Mouse (Mus musculus) layer of hippocampus, postnatal 14 days (tissue): ENCODE measurements at regions not wholly inside any gene's neighbourhood (a gene's known extent, or its start where the extent isn't known, plus 50 kb on each side); places are given as distances from the start of the nearest gene placed in this dataset.

Experiments
- DNase-seq, 2 experiments: peaks; one replicate each; pipeline ENCODE4 v3.0.0; 2021 to 2022; ENCODE audit warnings: low spot score in 2 of 2, mixed read lengths in 1 of 2

DNA sequence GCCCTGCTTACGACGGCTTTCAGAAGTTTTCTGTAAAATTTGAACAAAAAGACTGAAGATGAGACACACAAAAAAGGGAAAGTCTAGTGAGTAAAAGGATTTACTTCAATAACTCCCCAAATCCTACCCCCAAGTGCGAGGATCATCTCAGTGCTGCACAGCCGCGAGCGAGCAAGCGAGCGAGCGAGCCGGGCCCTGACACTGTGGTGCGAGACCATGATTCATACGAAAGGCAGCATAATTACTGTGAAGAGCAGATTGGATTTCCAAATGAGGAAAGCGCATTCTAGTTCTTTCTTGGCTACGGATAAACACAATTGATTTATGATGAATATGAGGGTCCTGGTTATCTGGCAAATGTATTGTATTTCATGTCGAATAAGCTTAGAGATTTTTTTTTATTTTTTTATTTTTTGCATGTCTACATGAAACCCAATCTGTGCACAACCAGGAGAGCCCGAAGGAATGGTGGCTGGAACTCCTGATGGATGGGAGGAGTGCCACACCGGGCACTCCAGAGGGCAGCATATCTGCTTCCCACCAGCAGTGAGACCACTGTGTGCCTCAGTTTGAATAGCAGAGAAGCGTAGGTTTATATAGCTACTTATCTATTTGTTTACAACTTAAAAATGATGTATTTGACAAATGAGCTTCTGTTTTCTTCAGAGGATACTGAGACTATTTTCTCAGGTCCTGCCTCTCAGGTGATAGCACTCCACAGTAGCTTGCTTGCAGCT, 106.9 kb upstream of the Fam241a start:
- peak in 1 of 2 experiments; percentile 12 for DNase-seq

DNA sequence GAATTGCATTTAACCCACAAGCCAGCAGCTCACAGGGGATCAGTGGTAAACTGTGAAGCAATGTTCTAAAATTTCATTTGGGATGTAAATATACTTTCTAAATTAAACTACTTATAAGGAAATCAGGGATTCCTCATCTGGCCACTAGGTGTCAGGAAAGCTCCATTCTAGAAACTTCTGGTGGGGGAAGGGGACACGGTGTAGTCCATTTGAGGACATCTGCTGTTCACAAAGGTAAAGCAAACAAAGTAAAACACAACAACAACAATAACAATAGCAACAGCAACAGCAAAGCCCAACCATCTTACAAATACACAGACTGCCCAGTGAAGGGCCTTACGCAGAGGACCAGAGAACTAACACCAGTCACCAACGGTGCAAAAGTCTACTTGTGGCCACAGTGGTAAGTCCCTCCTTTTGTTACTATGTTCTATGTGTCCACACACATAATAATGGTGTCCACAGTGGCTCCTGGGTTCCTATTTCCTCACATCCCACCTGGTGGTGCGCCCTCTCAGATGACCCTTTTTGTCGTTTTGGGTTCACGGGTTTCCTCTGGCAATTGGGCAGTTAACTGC, 105.9 kb upstream of the Fam241a start:
- DNase-seq: peak; percentile 29 to 54

DNA sequence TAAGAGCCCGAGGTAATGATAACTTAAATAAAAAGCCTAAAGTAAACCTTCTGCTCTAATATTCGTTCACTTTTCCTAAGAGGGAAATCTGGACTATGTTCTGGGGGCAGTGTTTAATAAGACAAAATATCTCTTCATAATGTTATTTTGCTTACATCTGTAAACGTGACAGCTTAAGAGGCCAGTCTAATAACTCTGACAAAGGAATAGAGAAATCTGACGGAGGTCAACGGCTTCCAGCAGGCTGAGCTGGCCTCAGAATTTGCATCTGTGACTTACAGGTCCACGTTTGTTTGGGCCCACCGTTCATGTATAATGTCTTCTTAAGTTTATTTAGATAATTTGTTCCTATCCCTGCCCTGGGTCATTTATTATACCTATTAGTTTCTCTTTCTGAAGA, 99.6 kb upstream of the Fam241a start:
- DNase-seq: no peak

- no peak for DNase-seq
Measured at GRCm38 (mm10) chr3:127987583-127987982, 91.5 kb upstream of the Fam241a start.

GRCm38 (mm10) chr3:127985165-127985564, 89.0 kb upstream of the Fam241a start:
- DNase-seq: no peak

- DNase-seq: no peak
Measured at GRCm38 (mm10) chr3:127977240-127977639, 81.1 kb upstream of the Fam241a start.

DNA sequence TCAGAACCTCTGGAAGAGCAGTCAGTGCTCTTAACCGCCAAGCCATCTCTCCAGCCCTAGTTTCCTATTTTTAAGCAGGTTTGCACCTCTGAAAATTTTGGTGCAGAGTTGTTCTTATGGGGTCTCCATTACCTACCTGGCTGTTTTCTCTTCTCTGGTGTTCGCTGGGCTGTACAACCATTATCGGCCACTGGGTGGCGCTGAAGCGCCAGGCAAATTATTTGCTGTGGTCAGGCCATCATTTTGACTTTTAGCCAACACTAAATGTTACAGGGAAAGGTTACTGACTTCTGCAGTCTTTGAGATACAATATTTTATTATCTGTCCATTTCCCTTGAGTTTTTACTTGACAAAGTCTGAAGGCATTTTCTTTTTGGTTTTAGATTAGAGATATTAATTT, 74.8 kb upstream of the Fam241a start:
- peak; percentile 31 to 46 for DNase-seq

- no peak for DNase-seq
Measured at GRCm38 (mm10) chr3:127967170-127967569, 71.0 kb upstream of the Fam241a start.

DNA sequence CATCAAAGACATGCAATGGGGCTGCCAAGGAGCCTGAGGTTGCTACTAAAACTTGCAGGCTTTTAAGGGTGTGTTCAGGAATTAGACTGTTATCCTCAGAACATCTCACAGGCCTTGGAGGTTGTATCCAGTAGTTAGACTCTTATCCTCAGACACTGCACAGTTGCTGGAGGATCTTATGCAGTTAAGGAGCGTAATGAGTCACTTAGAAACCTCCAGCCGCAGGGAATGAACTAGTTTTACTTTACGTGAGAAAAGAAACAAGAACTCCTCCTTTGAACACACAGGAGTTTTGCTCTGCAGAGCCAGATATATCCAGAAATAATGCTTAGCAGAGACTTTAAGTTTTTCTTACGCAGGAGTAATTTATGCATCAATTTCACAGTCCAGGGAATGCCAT, 70.1 kb upstream of the Fam241a start:
- DNase-seq: no peak

DNA sequence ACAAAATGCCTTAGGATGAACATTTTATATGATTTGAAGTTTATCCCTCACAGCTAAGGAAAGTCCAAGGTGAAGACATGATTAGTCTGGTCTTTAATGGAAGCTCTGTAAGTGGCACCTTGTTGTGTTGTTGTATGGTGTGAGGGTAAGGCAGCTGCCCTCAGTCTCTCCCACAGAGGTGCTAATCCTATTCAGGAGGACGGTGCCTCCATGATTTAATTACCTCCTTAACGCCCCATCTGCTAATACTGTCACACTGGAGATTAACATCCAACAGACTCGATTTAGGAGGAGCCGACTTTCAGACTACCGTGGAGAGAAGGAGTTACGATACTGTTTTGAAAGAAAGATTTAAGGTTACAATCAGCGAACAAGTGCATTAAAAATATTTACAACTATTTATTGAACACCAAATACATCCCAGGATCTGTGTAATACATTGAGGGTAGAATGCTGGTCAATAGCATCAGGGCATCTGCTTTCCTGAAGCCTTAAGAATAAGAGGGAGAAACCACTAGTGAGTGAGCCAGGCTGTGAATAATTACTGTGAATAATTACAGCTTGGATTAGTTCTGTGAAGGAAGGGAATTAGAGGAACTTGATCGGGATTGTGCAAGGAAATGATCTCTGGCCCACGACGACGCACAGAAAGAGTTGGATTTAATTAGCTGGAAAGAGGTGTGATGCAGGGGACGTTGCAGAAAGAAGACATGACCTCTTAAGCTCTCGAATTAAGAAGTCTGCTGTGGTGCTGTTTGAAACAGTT, 63.0 kb upstream of the Fam241a start:
- DNase-seq: no peak

DNA sequence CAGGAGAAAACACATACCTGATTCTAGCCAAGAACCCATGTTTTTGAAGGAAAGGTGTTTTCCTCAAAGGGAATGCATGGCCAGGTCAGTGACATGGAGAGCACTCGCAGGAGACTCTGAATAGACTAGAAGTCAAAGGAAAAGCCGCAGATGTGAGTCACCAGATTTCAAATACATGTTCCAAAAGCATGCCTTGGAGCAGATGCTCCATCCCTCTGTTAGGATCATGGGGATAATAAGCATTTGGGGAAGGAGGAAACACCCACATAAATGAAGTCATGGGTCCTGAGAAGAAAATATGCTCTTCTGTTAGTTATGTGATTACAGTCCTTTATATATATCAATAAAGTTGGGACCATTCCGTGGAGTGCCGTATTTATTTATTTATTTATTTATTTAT, 58.7 kb upstream of the Fam241a start:
- DNase-seq: peak; percentile 12 to 47

DNA sequence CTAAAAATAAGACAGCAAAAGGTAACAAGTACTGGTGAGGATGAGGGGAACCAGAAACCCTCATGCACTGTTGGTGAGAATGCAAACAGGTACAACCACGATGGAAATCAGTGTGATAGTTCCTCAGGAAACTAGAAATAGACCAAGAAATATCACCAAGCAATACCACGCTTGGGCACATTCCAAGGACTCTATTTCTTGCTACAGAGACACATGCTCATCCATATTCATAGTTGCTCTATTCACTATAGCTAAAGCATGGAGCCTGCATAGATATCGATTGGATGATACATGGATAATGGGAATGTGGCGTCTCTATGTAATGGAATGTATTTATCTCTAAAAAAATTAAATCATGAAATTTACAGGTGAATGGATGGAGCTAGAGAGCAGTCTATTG, 57.5 kb upstream of the Fam241a start:
- peak in 1 of 2 experiments; percentile 18 for DNase-seq

DNA sequence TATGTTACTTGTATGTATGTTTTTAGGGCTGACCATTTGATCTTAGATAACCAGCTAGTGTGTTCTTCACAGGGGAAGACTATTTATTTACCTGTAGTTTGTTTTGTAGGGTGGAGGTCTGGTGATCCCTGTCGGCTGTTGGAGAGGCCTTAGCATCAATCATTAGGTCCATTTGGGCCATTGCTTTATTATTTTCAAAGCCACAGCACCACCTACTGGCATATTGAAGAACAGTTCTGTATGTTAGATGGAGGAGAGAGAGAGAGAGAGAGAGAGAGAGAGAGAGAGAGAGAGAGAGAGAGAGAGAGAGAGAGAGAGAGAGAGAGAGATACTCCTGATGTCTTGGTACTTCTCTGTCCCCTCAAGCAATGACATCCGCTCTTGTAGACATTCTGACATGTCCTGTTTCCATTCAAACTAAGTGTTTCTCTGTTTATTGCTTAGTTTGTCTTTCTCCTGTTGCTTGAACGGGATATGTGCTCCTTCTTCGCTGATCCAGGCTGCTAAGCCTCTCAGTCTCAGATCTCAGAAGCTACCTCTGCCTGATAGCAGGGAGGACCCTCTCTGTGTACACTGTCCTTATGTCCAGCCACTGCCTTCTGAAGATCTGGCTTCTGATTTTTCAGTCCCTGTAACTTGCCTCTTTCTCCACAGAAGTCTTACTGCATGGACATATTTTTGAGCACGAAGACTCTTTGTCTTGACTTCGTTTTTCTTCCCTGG, 52.9 kb upstream of the Fam241a start:
- peak; percentile 27 to 85 for DNase-seq

- no peak for DNase-seq
Measured at GRCm38 (mm10) chr3:127948326-127948725, 52.2 kb upstream of the Fam241a start.
